Mouse (Mus musculus): ENCODE data around the gene a. TPM values are rescaled to one million over a fixed set of nuclear protein-coding genes. Genes with fewer than 3 reads are reported as not detected.
"Not testable (repeated sequence)": the region's sequence is repeated elsewhere in the genome, so short reads cannot be mapped to it uniquely, and the experiment has no call there.

The a gene
- total and polyA plus RNA-seq, 2 experiments from 2014 or later: 0.85 TPM; not detected in 1

- Histone ChIP-seq H3K9ac (replicated peaks; ENCODE audit: low read length) (no peak overlapping the region), H3K4me2 (ENCODE audit: low read depth, low read length) (no peak overlapping the region), H3K9me3 (ENCODE audit: low read length) (no peaks in the 10 kb centered on the region), H3K27me3 (ENCODE audit: insufficient read depth, low read length) (no peaks in the 10 kb centered on the region), H3K36me3 (ENCODE audit: insufficient read depth, low read length) (no peaks in the 10 kb centered on the region), H3K4me3 (ENCODE audit: low read length) (no peak overlapping the region), H3K4me1 (ENCODE audit: insufficient read depth, low read length) (no peaks in the 10 kb centered on the region), H3K27ac (no peak overlapping the region)
- WGBS: 44% methylated on average over 5 of the region's 5 CpGs
- DNase-seq (ENCODE audit: low spot score) (no peak), ATAC-seq (no peak)
- TF ChIP-seq CTCF (IDR thresholded peaks at IDR 0.05; ENCODE audit: low read depth): no peak
Observed at GRCm38 (mm10) chr2:154963176-154963575, 172.0 kb downstream of the a start.

- 64% methylated on average over 14 of the region's 14 CpGs for WGBS
- H3K27ac ChIP-seq, ATAC-seq: not testable (repeated sequence)
Observed at GRCm38 (mm10) chr2:154969740-154970397, 178.7 kb downstream of the a start.

GRCm38 (mm10) chr2:154971919-154972692 is 180.9 kb downstream of the a start:
- DNase-seq (ENCODE audit: low spot score): no peak
- Histone ChIP-seq H3K9ac (replicated peaks; ENCODE audit: low read length) (no peak overlapping the region), H3K4me3 (ENCODE audit: low read length) (no peak overlapping the region), H3K4me2 (ENCODE audit: low read depth, low read length) (no peak overlapping the region), H3K4me1 (ENCODE audit: insufficient read depth, low read length) (no peaks in the 10 kb centered on the region), H3K9me3 (ENCODE audit: low read length) (no peaks in the 10 kb centered on the region), H3K27ac (no peak overlapping the region), H3K36me3 (ENCODE audit: insufficient read depth, low read length) (no peaks in the 10 kb centered on the region), H3K27me3 (ENCODE audit: insufficient read depth, low read length) (no peaks in the 10 kb centered on the region)
- WGBS: 66% methylated on average over 18 of the region's 18 CpGs
- no peak for ATAC-seq
- TF ChIP-seq CTCF (IDR thresholded peaks at IDR 0.05; ENCODE audit: low read depth): no peak

More at GRCm38 (mm10) chr2:154969740-154970397, 178.7 kb downstream of the a start:
- not testable (repeated sequence) for H3K4me2 ChIP-seq (ENCODE audit: low read depth, low read length); H3K36me3 ChIP-seq (ENCODE audit: insufficient read depth, low read length); H3K9ac ChIP-seq (replicated peaks; ENCODE audit: low read length); DNase-seq (ENCODE audit: low spot score); H3K4me3 ChIP-seq (ENCODE audit: low read length); H3K27me3 ChIP-seq (ENCODE audit: insufficient read depth, low read length); H3K9me3 ChIP-seq (ENCODE audit: low read length); H3K4me1 ChIP-seq (ENCODE audit: insufficient read depth, low read length)

- Histone ChIP-seq H3K4me3 (ENCODE audit: low read length) (no peak overlapping the region), H3K36me3 (ENCODE audit: insufficient read depth, low read length) (no peaks in the 10 kb centered on the region), H3K27ac (no peak overlapping the region), H3K27me3 (ENCODE audit: insufficient read depth, low read length) (no peaks in the 10 kb centered on the region), H3K4me1 (ENCODE audit: insufficient read depth, low read length) (no peaks in the 10 kb centered on the region), H3K9ac (replicated peaks; ENCODE audit: low read length) (no peak overlapping the region), H3K4me2 (ENCODE audit: low read depth, low read length) (no peak overlapping the region), H3K9me3 (ENCODE audit: low read length) (no peaks in the 10 kb centered on the region)
- no peak for TF ChIP-seq CTCF (IDR thresholded peaks at IDR 0.05; ENCODE audit: low read depth)
- no peak for DNase-seq (ENCODE audit: low spot score)
- 82% methylated on average over 5 of the region's 5 CpGs for WGBS
- no peak for ATAC-seq
Observed at GRCm38 (mm10) chr2:154972981-154973380, 181.8 kb downstream of the a start.

- ATAC-seq (no peak), DNase-seq (ENCODE audit: low spot score) (no peak)
- Histone ChIP-seq H3K9me3 (ENCODE audit: low read length) (no peaks in the 10 kb centered on the region), H3K27me3 (ENCODE audit: insufficient read depth, low read length) (no peaks in the 10 kb centered on the region), H3K4me3 (ENCODE audit: low read length) (no peak overlapping the region), H3K4me1 (ENCODE audit: insufficient read depth, low read length) (no peaks in the 10 kb centered on the region), H3K27ac (no peak overlapping the region), H3K36me3 (ENCODE audit: insufficient read depth, low read length) (no peaks in the 10 kb centered on the region), H3K4me2 (ENCODE audit: low read depth, low read length) (no peak overlapping the region), H3K9ac (replicated peaks; ENCODE audit: low read length) (no peak overlapping the region)
- TF ChIP-seq CTCF (IDR thresholded peaks at IDR 0.05; ENCODE audit: low read depth): no peak; the same call in 1 of the 2 replicates
- 74% methylated on average over 1 of the region's 1 CpGs for WGBS
Observed at GRCm38 (mm10) chr2:154986609-154987008, 195.4 kb downstream of the a start.

DNA sequence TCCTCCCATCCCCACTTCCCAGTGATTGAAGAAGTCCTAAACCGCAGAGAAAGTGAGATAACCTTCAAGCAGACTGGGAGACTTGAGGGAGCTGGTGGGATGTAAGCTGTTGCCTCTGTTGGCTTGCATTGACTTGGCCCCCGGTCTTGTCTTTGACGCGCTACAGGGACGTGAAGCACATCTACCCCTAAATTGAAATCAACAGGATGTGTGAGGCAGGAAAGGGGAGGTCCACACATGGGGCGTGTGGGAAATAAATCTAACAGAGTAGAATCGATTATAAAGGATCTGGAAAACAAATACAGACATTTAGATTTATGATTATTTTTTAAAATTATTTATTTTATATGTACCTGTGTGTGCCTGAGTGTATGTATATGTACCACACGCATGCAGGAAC is 200.2 kb downstream of the a start:
- H3K4me2 ChIP-seq (ENCODE audit: low read depth, low read length): no peak overlapping the region
- H3K36me3 ChIP-seq (ENCODE audit: insufficient read depth, low read length): no peaks in the 10 kb centered on the region
- no peak overlapping the region for H3K4me3 ChIP-seq (ENCODE audit: low read length)
- no peak overlapping the region for H3K27ac ChIP-seq
- no peak for DNase-seq (ENCODE audit: low spot score)
- no peaks in the 10 kb centered on the region for H3K4me1 ChIP-seq (ENCODE audit: insufficient read depth, low read length)
- no peak for ATAC-seq
- H3K9me3 ChIP-seq (ENCODE audit: low read length): no peaks in the 10 kb centered on the region
- no peak for TF ChIP-seq CTCF (IDR thresholded peaks at IDR 0.05; ENCODE audit: low read depth)
- H3K27me3 ChIP-seq (ENCODE audit: insufficient read depth, low read length): no peaks in the 10 kb centered on the region
- H3K9ac ChIP-seq (replicated peaks; ENCODE audit: low read length): no peak overlapping the region
- 87% methylated on average over 8 of the region's 8 CpGs for WGBS

- Histone ChIP-seq H3K36me3 (ENCODE audit: insufficient read depth, low read length) (no peaks in the 10 kb centered on the region), H3K27ac (no peak overlapping the region), H3K9ac (replicated peaks; ENCODE audit: low read length) (no peak overlapping the region), H3K4me2 (ENCODE audit: low read depth, low read length) (no peak overlapping the region), H3K4me1 (ENCODE audit: insufficient read depth, low read length) (no peaks in the 10 kb centered on the region), H3K27me3 (ENCODE audit: insufficient read depth, low read length) (no peaks in the 10 kb centered on the region), H3K9me3 (ENCODE audit: low read length) (no peaks in the 10 kb centered on the region), H3K4me3 (ENCODE audit: low read length) (no peak overlapping the region)
- no peak for TF ChIP-seq CTCF (IDR thresholded peaks at IDR 0.05; ENCODE audit: low read depth)
- WGBS: 84% methylated on average over 5 of the region's 5 CpGs
- ATAC-seq (no peak), DNase-seq (ENCODE audit: low spot score) (no peak)
Observed at GRCm38 (mm10) chr2:154992083-154992482, 200.9 kb downstream of the a start.

Data from hindbrain, postnatal 0 days (tissue).